Mouse (Mus musculus): Measurements from ENCODE around the gene Grid2ip.

The Grid2ip gene

DNA sequence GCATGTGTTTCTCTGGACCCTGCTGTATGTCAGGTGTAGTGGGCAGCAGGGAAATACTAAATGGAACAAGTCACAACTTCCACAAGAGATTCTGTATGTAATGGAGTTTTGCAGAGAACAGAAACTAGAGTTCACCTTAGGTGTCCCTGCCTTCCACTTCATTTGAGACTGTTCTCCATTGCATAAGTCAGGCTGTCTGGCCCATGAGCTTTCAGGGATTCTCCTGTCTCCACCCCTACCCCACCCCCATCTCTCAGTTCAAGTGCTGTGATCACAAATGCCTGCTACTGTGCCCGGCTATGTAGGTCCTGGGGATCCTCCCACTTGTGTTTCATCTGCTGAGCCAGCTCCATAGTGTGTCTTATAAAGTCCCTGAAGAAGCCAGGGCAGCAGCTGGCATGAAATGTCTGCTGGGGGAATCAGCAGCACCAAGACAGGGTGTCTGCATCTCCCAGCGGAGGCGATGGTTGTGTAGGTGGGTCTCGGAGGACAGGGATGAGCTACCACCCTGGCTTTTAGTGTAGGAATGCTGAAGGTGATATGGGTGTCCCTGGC is 53.8 kb downstream of the Grid2ip start:
- DNase-seq (ENCODE audit: low read depth, low spot score): no peak

DNA sequence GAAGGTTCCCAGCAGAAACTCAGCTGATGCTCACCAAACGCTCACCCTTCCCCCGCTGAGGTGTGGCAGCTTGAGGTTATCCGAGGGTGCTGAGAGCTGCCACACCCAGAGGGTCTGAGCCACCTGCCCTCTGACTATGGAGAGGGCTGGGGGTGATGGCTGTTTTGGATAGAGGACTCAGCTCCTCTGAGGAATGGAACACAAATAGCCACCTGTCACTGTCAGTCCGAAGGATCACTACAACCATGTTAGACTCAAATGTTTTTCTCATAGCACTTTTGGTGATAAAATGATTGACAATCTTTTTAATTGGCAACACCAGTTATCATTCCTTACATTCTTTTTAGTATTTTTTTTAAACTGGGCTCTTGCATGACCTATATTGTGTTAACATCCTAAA is 64.3 kb downstream of the Grid2ip start:
- DNase-seq (ENCODE audit: low read depth, low spot score): no peak

DNA sequence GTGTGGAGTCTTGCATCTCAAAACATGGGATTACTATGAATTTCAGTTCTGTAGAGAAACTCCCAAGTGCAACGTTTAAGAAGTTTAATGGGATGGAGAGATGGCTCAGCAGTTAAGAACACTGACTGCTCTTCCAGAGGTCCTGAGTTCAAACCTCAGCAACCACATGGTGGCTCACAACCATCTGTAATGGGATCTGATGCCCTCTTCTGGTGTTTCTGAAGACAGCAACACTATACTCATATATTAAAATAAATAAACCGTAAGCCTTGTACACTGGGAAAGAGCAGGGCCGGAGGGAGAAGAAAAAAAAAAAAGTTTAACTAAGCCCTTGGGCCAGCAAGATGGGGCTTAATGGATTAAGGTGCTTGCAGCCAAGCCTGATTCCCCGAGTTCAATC is 65.9 kb downstream of the Grid2ip start:
- DNase-seq (ENCODE audit: low read depth, low spot score): no peak

DNA sequence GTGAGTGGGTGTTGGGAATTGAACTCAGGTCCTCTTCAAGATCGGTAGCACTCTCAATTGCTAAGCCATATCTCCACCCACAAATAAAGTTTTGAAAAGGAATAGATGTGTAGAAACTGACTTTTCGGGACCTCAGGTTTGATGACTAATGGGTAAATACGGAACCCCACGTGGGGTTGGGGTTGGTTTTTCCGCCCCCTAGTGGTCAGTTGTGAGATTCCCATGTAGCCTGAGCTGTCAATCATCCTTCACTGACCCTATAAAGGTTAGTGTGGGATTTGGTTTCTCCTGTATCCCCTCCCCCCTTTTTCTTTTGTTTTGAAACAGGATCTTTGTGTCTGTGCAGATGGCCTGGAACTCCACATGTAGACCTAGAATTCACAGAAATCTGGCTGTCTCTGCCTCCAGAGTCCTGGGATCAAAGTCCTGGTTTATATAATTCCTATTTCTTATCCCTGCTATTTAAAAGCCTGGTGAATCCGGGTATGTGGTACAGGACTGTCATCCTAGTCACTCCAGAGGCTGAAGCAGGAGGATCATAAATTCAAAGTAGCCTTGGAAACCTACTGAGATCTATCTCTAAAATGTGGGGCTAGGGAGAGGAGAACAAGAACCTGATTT is 66.9 kb downstream of the Grid2ip start:
- DNase-seq (ENCODE audit: low read depth, low spot score): peak; percentile 69

DNA sequence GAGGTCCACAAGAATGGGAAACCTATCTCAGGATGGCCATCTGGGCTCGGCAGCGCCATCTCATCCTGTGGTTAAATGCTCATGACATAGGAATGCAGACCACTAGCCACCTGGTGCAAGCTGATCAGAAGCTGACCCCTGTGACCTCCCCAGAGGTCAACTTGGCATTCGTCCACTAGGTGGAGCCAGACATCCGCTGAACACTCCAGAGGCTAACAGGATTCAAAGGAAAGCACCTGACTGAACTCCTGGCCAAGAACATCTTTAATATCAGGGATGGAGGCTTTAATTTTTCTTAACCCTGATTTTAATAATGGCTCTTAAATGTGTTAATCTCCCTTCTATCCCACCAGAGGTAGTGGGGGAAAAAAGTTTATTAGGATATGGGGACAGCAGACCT is 77.3 kb downstream of the Grid2ip start:
- peak; percentile 71 for DNase-seq (ENCODE audit: low read depth, low spot score)

DNA sequence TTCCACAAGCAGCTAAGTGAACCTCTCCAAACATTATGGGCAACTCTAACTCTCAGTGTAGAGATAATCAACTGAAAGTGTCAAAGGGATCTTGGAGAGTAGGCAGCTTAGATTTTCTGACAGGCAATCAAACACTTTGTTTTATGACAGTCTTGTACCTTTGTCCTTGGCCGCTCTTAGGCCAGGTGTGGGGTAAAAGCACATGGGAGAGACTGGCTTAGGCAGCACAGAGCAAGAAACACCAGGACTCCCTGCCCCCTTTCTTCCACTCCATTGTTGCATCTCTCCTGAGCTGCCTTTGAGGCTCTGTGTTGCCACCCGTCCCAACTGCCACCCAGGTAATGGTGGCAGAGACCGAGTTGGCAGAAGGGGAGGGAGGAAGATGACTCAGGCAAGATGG is 84.2 kb downstream of the Grid2ip start:
- no peak for DNase-seq (ENCODE audit: low read depth, low spot score)

DNA sequence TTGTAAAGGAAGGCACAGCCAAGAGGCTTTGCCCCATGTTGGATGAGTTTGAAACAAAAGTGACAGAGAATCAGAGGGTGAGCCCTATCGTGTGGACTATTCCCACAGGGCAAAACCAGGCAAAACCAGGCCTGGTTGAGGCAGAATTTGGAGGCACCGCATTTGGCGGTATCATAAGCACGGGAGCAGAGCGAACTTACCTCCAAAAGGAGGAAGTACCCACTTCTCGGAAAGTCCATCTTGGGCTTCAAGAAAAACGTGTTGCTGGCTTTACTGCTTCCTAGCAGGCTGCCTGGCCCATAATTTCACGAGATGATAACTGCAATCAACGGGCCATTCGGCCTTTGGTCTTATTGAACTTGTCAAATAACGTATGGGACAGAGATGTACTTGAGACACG is 84.6 kb downstream of the Grid2ip start:
- no peak for DNase-seq (ENCODE audit: low read depth, low spot score)

Measured in CD4-positive helper T cell, adult 2 months (primary cell).